Mouse (Mus musculus) myocyte (in vitro differentiated cells): ENCODE results near the gene Syde2. TPM values are rescaled to one million over a fixed set of nuclear protein-coding genes. Genes with fewer than 3 reads are reported as not detected.

Experiments used
- H3K27me3 ChIP-seq: one replicate; pipeline ENCODE4 v1.6.1; 2011; ENCODE audit not compliant: control insufficient read depth, insufficient read depth, insufficient read length
- H3K36me3 ChIP-seq: one replicate; pipeline ENCODE4 v1.6.1; 2011; ENCODE audit not compliant: control insufficient read depth, insufficient read depth
- H3K4me2 ChIP-seq: one replicate; pipeline ENCODE4 v1.6.1; 2011; ENCODE audit warnings: low read depth, control low read depth
- H3K4me3 ChIP-seq: one replicate; pipeline ENCODE4 v1.5.1; 2011; ENCODE audit warnings: mild to moderate bottlenecking, control low read depth, moderate library complexity
- H3K79me2 ChIP-seq: one replicate; pipeline ENCODE4 v1.6.1; 2011; ENCODE audit not compliant: control insufficient read depth, insufficient read depth
- H3ac ChIP-seq: one replicate; pipeline ENCODE4 v1.6.1; 2011; ENCODE audit not compliant: control insufficient read depth, insufficient read length
- CEBPB ChIP-seq: IDR thresholded peaks from 2 replicates; pipeline ENCODE4 v1.6.1; 2011; ENCODE audit warnings: mild to moderate bottlenecking, moderate library complexity; ENCODE audit not compliant: poor library complexity, insufficient read depth, severe bottlenecking
- E2F4 ChIP-seq: IDR thresholded peaks from one replicate; pipeline ENCODE4 v1.6.1; 2011; ENCODE audit warnings: mild to moderate bottlenecking, control low read depth, moderate library complexity; ENCODE audit not compliant: insufficient read depth
- MAX ChIP-seq: IDR thresholded peaks from one replicate; pipeline ENCODE4 v1.6.1; 2011; ENCODE audit warnings: low read depth, mild to moderate bottlenecking, control low read depth
- MYOD1 ChIP-seq, 3 experiments: IDR thresholded peaks; one replicate each; pipeline ENCODE4 v1.6.1; 2011; ENCODE audit warnings: control low read depth in 2 of 3, low read depth in 2 of 3, mild to moderate bottlenecking in 2 of 3, moderate library complexity in 1 of 3; ENCODE audit not compliant: insufficient read length in 2 of 3, control insufficient read depth in 1 of 3
- MYOG ChIP-seq, 3 experiments: IDR thresholded peaks; one replicate each; pipeline ENCODE4 v1.6.1; 2011; ENCODE audit warnings: control low read depth in 2 of 3, low read depth in 2 of 3, mild to moderate bottlenecking in 2 of 3; ENCODE audit not compliant: insufficient read length in 2 of 3, control insufficient read depth in 1 of 3, insufficient read depth in 1 of 3
- POLR2A ChIP-seq: IDR thresholded peaks from one replicate; pipeline ENCODE4 v1.6.1; 2011; ENCODE audit warnings: low read depth, mild to moderate bottlenecking, control low read depth, moderate library complexity; ENCODE audit not compliant: insufficient read length
- POLR2AphosphoS2 ChIP-seq: IDR thresholded peaks from one replicate; pipeline ENCODE4 v1.6.1; 2011; ENCODE audit warnings: low read depth, control low read depth; ENCODE audit not compliant: insufficient read length
- REST ChIP-seq: IDR thresholded peaks from one replicate; pipeline ENCODE4 v1.6.1; 2011; ENCODE audit warnings: mild to moderate bottlenecking, control low read depth, moderate library complexity; ENCODE audit not compliant: insufficient read depth, insufficient read length
- SRF ChIP-seq: IDR thresholded peaks from one replicate; pipeline ENCODE4 v1.6.1; 2011; ENCODE audit warnings: low read depth; ENCODE audit not compliant: control insufficient read depth, insufficient read length
- TCF12 ChIP-seq: IDR thresholded peaks from one replicate; pipeline ENCODE4 v1.6.1; 2011; ENCODE audit warnings: mild to moderate bottlenecking, control low read depth; ENCODE audit not compliant: poor library complexity, insufficient read depth, severe bottlenecking
- TCF3 ChIP-seq: IDR thresholded peaks from one replicate; pipeline ENCODE4 v1.6.1; 2011; ENCODE audit warnings: low read depth, control low read depth; ENCODE audit not compliant: insufficient read length
- USF1 ChIP-seq: IDR thresholded peaks from one replicate; pipeline ENCODE4 v1.6.1; 2011; ENCODE audit warnings: low read depth, mild to moderate bottlenecking, control low read depth, moderate library complexity
- polyA plus RNA-seq: library from polyadenylated mRNA; unstranded; fragments of >200 nt; fragmentation: generic; extraction: Trizol; gene quantifications from one replicate; pipeline ENCODE4 v1.2.1, GENCODE M21; 2012; ENCODE audit warnings: missing spikeins

The Syde2 gene
- polyA plus RNA-seq, 1 experiment, result 0.73 TPM

DNA sequence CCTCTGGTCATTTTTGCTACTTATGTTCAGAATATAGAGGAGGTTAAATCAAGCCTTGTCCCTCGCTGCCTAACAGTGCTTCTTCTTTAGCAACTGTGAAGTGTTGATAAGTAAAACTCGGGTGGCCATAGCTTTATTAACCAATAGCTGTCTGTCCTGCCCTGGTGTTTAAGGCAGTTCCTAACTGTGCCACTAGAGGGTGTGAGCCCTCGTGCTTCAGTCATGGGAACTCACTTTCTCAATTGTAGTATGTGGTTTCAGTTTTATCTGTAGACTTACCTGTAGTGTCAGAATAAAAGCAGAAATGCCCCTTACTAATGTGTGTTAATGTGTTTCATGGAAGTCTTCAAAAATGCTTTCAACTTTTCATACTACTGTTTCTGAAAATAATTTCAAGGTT is 45.7 kb upstream of the Syde2 start:
- no peak overlapping the region for H3K4me3 ChIP-seq
- no peak overlapping the region for H3ac ChIP-seq
- peaks cover 34% of the 10 kb centered on the region for H3K36me3 ChIP-seq
- H3K4me2 ChIP-seq, result peak overlapping the region; percentile 14
- no peak for TF ChIP-seq USF1
- no peak for TF ChIP-seq MAX
- TF ChIP-seq SRF, result no peak
- no peak for TF ChIP-seq CEBPB
- H3K27me3 ChIP-seq, result no peaks in the 10 kb centered on the region
- H3K79me2 ChIP-seq, result peaks cover 42% of the 10 kb centered on the region

DNA sequence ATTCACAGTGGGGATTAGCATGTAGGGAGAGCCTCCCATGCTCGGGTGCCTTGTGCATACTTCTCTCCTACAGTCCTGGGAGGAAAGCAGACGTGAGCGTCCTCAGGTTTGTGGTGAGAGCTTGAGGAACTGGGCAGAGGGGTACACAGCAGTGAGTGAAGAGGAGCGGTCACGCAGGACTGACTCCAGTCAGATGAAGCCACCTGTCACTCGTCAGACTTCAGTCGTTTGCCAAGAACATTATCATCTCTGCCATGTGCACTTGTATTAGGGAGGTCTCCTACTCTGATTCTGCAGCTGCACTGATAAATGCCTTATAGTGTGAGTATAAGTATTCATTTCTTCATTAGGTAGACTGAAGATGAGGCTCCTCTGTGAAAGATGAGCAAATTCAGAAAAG is 43.3 kb upstream of the Syde2 start:
- TF ChIP-seq MYOG (IDR thresholded peaks at IDR 0.05; ENCODE audit: control insufficient read depth in 1 of 3, insufficient read depth in 1 of 3, insufficient read length in 2 of 3, low read depth in 2 of 3), result no peak
- TF ChIP-seq TCF12, result no peak
- TF ChIP-seq REST, result no peak
- TF ChIP-seq E2F4, result no peak
- no peak overlapping the region for H3ac ChIP-seq
- peaks cover 34% of the 10 kb centered on the region for H3K36me3 ChIP-seq
- no peak overlapping the region for H3K4me3 ChIP-seq
- H3K79me2 ChIP-seq, result peaks cover 31% of the 10 kb centered on the region
- no peaks in the 10 kb centered on the region for H3K27me3 ChIP-seq
- H3K4me2 ChIP-seq, result no peak overlapping the region

DNA sequence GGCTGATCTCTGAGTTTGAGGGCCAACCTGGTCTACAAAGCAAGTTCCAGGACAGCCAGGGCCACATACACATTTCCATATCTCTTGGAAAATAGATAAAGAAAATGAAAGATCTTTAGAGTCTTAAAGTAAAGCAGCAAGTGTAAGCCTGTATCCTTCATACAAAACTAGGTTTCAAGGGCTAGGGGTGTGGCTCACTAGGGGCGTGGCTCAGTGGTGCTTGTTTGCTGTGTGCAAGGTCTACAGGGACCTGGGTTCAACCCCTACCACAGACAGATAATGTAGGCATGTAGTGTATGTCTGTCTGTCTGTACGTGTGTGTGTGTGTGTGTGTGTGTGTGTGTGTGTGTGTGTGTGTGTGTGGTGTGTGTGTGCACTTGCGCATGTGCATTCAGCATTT is 41.8 kb upstream of the Syde2 start:
- no peaks in the 10 kb centered on the region for H3K27me3 ChIP-seq
- TF ChIP-seq E2F4 (no peak), POLR2AphosphoS2 (no peak), TCF3 (no peak), TCF12 (no peak), MAX (no peak), SRF (no peak), CEBPB (no peak), MYOG (IDR thresholded peaks at IDR 0.05; ENCODE audit: control insufficient read depth in 1 of 3, insufficient read depth in 1 of 3, insufficient read length in 2 of 3, low read depth in 2 of 3) (no peak), USF1 (no peak), REST (no peak), MYOD1 (IDR thresholded peaks at IDR 0.05; ENCODE audit: control insufficient read depth in 1 of 3, insufficient read length in 2 of 3, low read depth in 2 of 3) (no peak), POLR2A (no peak)
- H3ac ChIP-seq, result no peak overlapping the region

DNA sequence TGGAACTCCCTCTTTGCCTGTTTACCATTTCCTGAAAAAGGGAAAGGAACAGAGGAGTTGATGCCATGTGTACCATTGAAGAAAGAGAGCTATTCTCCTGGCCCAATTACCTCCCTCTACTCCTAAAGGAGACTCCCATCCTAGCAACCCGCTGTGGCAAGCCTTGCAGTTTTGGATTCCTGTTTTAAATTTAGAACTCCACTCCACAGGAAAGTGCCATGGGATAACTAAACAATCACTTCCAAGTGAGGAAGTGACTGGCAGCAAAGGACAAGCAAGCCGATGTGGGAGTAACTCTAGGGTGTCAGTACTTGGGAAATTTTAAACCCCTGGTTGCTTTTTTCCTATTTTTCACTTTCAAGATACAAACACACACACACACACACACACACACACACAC is 41.0 kb upstream of the Syde2 start:
- H3K79me2 ChIP-seq, result peaks cover 21% of the 10 kb centered on the region
- H3K4me2 ChIP-seq, result no peak overlapping the region
- no peak overlapping the region for H3ac ChIP-seq
- H3K4me3 ChIP-seq, result no peak overlapping the region
- peaks cover 27% of the 10 kb centered on the region for H3K36me3 ChIP-seq
- TF ChIP-seq POLR2A (no peak), USF1 (no peak), POLR2AphosphoS2 (no peak), TCF12 (no peak), TCF3 (no peak), MYOG (IDR thresholded peaks at IDR 0.05; ENCODE audit: control insufficient read depth in 1 of 3, insufficient read depth in 1 of 3, insufficient read length in 2 of 3, low read depth in 2 of 3) (no peak), MYOD1 (IDR thresholded peaks at IDR 0.05; ENCODE audit: control insufficient read depth in 1 of 3, insufficient read length in 2 of 3, low read depth in 2 of 3) (no peak), CEBPB (no peak), REST (no peak), E2F4 (no peak), SRF (no peak), MAX (no peak)
- H3K27me3 ChIP-seq, result no peaks in the 10 kb centered on the region

More for the DNA sequence above, 41.8 kb upstream of the Syde2 start:
- Histone ChIP-seq H3K36me3 (peaks cover 31% of the 10 kb centered on the region), H3K79me2 (peaks cover 22% of the 10 kb centered on the region), H3K4me3 (no peak overlapping the region), H3K4me2 (no peak overlapping the region)

DNA sequence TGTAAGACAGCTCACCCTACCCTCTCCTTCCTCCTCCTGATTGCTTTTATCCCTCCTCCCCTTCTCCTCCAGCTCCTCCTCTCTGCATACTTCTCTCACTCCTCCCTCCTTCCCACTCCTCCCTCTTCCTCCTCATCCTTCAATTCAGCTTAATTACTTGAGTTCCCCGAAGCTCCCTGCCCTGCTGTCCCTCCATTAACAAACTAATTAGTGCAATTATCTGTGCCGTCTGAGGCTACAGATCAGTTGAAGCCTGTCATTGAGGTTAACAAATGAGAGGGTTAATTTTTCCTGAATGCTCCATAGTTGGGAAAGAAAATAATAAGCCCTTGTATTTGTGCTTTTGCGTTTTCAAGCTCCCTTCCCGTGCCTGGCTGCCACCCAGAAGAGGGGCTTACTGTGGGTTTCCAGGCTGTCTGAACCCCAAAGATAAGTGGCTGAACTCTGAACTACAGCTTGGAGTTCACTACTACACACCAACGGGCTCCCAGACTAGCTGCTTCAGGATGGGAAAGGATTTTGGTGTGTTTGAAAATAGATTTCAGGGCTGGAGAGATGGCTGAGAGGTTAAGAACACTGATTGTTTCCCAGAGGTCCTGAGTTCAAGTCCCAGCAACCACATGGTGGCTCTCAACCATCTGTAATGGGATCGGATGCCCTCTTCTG is 40.0 kb upstream of the Syde2 start:
- Histone ChIP-seq H3K4me2 (no peak overlapping the region), H3K79me2 (peaks cover 10% of the 10 kb centered on the region), H3K27me3 (no peaks in the 10 kb centered on the region), H3K36me3 (peaks cover 27% of the 10 kb centered on the region), H3K4me3 (no peak overlapping the region), H3ac (no peak overlapping the region)
- no peak for TF ChIP-seq TCF12
- no peak for TF ChIP-seq CEBPB
- no peak for TF ChIP-seq E2F4
- no peak for TF ChIP-seq SRF
- no peak for TF ChIP-seq MYOG (IDR thresholded peaks at IDR 0.05; ENCODE audit: control insufficient read depth in 1 of 3, insufficient read depth in 1 of 3, insufficient read length in 2 of 3, low read depth in 2 of 3)
- no peak for TF ChIP-seq MYOD1 (IDR thresholded peaks at IDR 0.05; ENCODE audit: control insufficient read depth in 1 of 3, insufficient read length in 2 of 3, low read depth in 2 of 3)
- no peak for TF ChIP-seq MAX
- TF ChIP-seq POLR2AphosphoS2, result no peak
- TF ChIP-seq POLR2A, result no peak
- TF ChIP-seq TCF3, result no peak
- TF ChIP-seq REST, result no peak
- no peak for TF ChIP-seq USF1
